Mouse (Mus musculus) kidney, adult 2 months (tissue): ENCODE data around the gene Smarca4.

Experiments
- CTCF ChIP-seq: fragments of 200-500 bp; conservative IDR thresholded peaks from 2 replicates; pipeline ENCODE4 v1.5.1; 2011; ENCODE audit warnings: low read depth, mild to moderate bottlenecking, control low read depth, low read length, moderate library complexity, mixed read lengths; ENCODE audit not compliant: insufficient read depth, insufficient read length
- POLR2A ChIP-seq: fragments of 200-500 bp; IDR thresholded peaks from one replicate; pipeline ENCODE4 v1.6.1; 2011; ENCODE audit warnings: low read depth, low read length, control low read depth

DNA sequence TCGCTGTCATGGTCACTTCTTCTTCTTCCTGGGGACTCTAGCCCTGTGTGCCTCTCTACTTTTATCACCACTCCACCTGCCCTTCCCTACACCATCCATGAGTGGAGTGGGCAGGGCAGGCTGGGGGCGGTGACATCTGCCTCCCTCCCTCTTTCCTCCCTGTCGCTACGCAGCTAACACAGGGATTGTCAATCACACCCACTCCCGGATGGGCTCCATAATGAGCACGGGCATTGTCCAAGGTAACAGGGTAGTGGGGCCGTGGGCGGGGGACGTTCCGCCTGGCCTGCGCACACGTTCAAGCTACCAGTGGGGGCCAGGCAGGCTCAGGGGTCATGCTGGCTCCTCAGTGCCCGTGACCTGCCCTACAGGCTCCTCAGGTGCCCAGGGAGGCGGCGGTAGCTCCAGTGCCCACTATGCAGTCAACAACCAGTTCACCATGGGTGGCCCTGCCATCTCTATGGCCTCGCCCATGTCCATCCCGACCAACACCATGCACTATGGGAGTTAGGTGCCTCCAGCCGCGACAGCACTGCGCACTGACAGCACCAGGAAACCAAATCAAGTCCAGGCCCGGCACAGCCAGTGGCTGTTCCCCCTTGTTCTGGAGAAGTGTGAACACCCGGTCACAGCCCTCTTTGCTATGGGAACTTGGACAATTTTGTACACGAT lies 28.2 kb upstream of the Smarca4 start:
- no peak for TF ChIP-seq POLR2A
- no peak for TF ChIP-seq CTCF
